Mouse (Mus musculus) ES-CJ7 (cell line): Measurements from ENCODE around the gene Gm10577.

Source experiments
- DNase-seq: peaks from one replicate; pipeline ENCODE4 v3.0.0; 2011; ENCODE audit warnings: low read depth, low spot score

Gm10577 gene

GRCm38 (mm10) chr4:100995617-100996016 is 24.9 kb downstream of the Gm10577 start:
- no peak for DNase-seq

DNA sequence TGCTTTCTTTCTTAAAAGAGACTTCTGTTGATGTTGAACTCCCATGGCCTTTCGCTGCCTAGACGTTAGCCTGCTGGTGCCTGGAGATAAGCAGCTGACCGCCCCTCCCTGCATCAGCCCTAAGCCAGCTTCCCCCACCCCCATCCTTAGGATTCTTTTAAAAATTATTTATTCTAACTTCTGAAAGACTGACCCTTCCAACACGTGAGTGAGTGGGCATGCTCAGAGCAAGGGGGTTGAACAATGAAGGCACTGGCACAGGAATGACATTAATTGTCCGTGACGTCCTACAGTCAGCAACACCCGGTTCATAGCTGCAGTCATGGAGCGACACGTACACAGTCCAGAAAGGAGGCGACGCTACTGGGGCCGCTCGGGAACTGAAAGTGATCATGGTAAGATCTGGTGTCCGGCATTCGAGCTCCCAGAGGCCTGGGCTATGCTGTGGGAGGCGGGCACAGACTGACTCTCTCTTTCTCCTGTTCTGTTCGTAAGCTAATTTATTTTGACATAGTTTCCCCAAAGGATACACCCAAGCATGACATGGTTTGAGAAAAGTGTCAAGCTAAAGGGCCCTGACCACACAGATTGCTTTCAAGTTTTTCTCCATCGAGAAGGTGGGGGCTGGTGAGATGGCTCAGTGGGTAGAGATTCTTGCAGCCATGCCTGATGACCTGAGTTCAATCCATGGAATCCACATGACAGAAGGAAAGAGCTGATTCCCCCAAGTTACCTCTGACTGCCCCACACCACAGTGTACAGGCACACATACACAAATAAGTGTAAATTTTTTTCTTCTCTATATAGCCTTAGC is 25.8 kb downstream of the Gm10577 start:
- no peak for DNase-seq

- no peak for DNase-seq
Observed at GRCm38 (mm10) chr4:100992086-100992485, 28.4 kb downstream of the Gm10577 start.

- no peak for DNase-seq
Observed at GRCm38 (mm10) chr4:100990996-100991395, 29.5 kb downstream of the Gm10577 start.

GRCm38 (mm10) chr4:100988231-100988799 is 32.2 kb downstream of the Gm10577 start:
- DNase-seq, result peak; percentile 50

GRCm38 (mm10) chr4:100987187-100987586 is 33.3 kb downstream of the Gm10577 start:
- peak; percentile 14 for DNase-seq

DNA sequence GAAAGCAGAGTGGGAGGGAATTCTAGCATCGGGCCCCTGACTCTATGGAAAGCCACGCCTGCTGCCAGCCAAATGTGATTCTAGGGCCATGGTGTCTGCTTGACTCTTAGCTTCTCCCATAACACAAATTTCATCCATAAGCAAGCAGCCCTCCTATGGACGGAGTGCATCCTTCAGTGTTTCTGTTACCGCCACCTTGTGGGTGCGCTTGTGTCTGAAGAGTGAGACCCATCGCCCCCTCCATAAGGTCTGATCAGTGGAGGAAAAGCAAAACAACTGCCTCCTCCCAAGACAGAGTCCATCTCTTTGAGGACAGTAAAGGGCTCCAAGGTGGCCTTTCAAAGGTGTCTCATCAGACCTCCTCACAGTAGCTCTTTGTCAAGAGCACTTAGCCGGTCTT is 43.0 kb downstream of the Gm10577 start:
- no peak for DNase-seq

- no peak for DNase-seq
Observed at GRCm38 (mm10) chr4:100974455-100975035, 46.0 kb downstream of the Gm10577 start.

GRCm38 (mm10) chr4:100973641-100974454 is 46.6 kb downstream of the Gm10577 start:
- no peak for DNase-seq
